Mouse (Mus musculus) layer of hippocampus, adult 9-10 months (tissue): ENCODE data around the gene Rnf150.

ENCODE experiments used
- DNase-seq: peaks from one replicate; pipeline ENCODE4 v3.0.0; 2022; ENCODE audit warnings: low spot score

The Rnf150 gene

DNA sequence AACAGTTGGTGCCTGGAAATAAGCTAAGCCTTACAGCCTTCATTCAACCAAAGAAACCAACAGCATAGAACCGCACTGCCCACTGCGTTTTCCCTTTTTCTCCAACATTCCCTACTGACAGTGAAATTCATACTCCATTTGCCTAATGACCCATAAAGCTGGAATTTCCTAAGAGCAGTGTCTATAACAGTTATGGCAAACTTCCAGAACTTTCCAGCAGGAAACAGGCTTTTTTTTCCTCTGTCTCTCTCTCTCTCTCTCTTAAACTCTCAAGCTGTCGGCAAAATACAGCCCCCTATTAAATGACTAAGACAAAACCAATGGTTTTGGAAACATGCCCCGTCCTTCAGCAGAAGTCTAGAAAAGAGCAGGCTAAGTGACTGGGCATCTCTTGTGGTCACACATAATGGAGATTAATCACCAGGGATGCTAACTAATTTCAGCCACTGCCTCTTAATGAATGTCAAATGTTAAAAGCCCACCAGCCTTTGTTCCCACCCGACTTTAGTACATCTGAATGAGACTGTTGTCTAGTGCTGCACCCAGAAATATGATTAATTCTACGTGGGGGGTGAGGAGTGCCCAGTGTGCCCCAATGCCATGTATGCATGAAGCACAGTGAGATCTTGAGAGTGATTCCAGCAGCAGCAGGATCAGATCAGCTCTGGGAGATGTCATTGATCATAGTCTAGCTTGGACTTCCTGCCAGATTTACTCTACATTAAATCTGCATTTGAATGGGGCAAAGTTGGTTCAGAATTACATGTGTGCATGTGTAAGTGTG lies 80.3 kb downstream of the Rnf150 start:
- DNase-seq = no peak

DNA sequence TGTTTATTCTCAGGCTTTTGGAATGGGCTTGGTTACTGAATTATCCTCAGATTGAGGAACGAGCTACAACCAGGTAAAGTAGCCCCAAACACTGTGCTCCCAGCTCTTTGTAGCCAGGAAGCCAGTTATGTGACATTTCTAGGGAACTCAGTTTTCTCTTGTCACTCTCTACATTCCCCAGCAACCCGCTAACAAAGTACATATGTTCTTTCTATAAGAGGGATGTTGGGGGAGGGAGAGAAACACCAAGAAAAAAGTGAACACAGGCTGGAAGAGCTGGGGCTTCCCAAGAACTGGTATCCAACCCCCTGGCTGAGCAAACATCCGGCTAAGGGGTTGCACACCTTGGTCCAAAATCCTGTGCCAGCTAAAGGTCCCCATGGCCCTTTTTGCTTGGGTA lies 82.7 kb downstream of the Rnf150 start:
- no peak for DNase-seq

DNA sequence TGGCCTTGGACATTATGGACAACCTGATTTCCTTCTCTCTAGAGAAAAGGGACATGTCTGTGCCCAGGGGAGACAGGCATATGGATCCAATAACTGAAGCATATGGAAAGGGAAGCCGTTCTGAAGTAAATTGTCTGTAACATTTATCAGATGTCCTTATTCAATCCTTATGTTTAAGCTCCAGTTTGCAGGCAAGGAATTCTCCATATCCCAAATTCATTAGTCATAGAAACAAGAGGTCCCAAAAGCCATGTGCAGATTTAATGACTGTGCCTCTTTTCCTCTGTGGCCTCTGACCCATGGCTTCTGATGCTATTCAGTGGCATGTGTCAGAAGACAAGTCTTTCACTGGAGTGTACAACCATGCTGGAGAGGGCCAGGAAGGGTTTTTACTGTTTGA lies 83.5 kb downstream of the Rnf150 start:
- DNase-seq = no peak

DNA sequence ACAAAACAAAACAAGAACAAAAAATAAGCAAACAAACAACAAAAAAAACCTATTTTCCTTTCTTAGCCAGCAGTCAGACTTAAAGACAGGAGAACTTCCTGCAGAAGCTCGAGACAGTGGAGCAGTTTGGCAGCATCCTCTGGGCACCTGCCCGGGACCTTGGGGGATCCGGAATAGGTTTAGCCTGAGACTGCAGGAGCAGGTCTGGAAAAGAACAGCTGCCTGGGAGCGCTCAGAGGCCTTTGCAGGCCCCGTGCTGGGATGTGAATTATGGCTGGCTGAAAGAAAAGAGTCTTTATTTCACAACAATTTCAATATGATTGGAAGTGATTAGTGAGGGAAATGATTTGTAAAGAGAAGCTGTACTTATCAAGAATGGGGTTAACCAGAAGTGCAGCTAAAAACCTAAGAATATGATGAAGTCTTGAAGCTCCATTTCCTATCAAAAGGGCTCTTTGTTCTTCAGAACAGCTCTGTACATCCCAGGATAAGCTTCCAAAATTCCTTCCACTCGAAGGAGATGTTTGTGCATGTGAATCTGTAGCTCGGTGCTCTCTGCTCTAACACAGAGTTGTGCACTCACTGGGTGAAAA lies 92.1 kb downstream of the Rnf150 start:
- no peak for DNase-seq

DNA sequence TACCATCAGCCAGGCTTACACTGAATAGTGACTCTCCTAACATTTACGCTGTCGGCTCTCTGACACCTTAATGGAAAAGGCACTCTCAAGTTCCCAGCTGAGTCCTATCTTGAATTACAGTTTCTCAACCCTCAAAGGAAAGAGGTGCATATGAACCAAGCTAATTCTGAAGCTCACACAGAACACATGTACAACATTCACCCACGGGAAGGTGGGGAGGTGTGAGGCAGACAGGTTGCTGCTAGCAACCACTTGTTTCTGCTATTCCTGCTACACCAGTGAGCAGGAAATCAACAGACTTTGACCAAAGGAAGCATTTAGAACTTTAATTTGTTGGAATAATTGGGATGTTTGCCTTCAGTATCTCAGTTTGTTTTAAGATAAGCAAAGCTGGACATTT lies 96.3 kb downstream of the Rnf150 start:
- DNase-seq = no peak

DNA sequence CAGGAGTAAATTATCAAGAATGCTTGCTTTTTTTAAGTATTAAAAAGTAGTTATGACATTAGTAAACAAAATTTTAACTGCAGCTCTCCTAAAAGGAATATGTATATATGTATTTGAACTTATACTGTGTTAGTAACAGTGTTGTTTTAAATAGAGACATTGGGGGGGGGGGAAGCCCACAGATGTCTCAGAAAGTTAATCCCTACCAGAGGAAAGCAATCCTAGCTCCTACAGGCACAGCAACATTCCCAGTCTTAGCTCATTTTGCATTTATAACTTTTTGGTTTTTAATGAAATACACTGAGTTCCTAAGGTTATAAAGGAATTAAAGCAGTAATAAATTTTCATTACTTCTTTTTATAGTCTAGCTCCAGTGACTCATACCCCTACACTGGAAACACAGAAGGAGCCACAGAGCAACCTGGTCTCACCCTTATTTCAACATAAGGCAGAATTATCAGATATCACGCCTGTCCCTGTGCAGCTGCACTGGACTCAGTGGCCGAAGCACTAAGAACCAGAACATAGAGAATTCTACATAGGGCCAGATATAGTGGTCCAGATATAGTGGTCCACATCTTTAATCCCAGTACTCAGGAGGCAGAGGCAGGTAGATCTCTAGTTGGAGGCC lies 96.9 kb downstream of the Rnf150 start:
- no peak for DNase-seq

DNA sequence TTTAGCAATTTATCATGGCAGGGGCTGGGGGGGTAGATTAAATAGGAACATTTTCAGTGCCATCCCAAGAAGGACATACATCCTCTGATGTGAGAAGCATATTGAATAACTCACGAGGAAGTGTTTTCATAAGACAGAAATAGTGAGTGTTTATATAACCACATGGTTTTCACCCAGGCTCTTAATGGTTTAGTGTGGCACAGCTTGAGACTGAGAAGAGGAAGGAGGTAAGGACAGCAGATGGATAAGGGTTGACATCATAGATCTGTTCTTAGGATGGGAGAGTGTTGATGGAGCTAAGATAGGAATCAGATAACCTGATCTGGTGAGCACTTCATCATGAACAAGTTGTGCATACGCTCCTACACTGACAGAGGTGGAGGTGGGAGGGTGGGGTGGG lies 101.4 kb downstream of the Rnf150 start:
- DNase-seq = no peak

DNA sequence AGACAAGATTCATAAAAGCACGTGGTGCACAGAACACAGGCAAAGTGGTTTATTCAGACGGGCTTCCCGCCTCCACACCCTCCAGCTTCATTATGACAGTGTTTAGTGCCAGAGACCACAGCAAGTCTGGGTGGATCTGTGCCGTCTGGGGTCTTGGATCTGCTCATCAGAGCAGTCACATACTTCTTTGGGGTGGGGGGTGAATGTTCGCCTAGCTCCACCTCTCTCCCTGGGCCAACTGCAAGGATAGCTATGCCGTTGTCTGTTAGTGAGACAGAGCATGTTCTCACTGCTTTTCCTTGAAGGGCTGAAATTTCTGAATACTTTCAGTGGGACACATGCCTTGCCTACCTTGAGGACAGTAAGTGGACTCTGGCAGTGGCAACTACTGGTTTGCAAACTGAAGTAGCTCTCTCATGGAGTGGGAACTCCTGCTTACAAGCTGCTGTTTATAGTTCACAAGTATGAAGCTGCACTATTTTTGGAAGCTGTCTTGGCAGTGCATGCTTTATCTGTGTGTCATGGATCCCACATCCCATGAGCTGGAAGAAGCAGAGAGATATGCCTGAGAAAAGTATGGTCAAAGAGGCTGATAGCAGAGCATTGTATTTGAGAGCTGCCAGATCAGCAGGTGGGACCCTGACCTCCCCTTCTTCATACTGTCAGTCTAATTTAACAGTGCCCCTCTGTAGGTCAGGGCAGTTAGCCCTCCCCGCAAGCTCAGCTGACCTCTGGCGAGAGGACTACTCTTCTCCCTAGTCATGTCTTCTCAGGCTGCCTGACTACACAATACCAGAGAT lies 104.9 kb downstream of the Rnf150 start:
- no peak for DNase-seq

DNA sequence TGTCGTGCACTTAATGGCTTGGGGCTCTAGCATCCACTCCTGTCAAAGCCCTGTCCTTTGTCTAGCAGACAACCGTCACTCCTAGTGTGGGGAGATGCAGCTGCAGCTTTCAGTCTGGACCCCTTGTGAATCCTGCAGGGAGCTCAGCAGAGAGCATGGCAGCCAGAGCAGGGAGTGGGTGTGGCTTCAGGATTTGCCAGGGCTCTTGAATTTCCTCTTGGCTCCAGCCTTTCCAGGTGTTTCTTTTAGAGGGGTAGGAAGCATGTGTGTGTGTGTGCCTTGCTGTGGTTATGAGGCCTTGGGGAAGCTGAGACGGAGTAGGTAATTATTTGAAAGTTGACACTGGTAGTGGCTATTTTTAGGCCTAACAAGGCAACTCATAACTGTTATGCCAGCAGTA lies 106.8 kb downstream of the Rnf150 start:
- no peak for DNase-seq

DNA sequence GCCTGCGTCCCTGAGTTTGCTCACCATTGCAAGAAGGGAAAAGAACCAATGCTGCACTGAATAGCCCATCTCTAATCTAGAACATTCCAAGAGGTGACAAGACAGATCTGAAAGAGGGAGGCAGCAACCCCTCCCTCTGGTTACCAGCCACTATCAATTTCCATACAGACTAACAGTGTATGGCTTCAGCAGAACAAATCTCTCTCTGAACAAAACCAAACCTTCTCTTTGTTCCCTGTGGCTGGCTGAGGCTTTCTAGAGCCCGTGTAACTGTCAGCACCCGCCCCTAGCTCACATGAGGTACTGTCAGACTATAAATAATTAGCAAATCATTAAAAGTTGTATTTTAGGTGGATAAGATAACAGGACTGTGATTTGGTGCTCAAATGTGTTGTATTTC lies 109.7 kb downstream of the Rnf150 start:
- no peak for DNase-seq

DNA sequence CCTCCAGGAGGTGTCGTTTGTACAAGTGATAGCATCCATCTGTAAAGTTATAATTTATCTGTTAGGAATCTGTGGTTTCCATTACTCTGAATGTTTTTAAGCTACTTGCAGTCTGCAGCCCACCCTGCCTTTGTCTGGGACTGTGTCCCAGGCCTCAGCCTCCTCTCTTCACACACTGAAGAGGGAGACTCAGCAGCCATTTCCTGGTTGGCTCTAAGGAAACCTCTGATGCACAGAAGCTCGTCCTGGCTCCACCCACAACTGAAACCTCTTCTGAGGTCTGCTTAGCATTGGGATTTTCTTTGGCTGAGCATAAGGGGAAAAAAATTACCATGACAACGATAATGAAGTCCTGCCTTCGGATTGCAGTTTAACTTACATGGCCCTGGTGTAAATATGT lies 110.2 kb downstream of the Rnf150 start:
- DNase-seq = no peak

DNA sequence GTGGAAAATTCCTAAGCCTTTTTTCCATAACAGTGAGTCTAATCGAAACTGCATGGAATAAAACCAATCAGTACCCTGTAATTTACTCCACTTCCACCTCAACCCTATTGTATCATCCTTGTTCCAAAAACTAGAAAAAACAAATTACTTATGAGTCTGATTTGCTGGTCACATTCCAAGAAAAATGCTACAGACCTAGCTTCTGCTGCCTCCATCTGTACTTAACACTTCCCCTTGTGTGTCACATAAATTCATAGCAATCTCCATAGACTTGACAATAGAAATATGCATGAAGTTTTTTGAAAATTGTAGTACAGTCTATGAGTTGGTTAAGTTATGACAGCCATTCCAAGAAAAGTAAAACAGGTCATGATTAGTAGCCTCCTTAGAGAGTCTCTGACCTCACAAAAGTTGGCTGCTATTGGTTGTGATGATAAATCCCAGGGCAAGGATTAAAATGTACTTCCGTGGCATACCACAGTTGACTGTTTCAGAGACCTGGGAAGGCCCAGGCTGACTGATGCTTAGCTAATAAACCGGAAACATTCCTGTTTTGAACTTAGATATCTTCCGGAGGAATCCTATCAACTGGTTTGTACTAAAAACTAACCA lies 118.2 kb downstream of the Rnf150 start:
- no peak for DNase-seq

DNA sequence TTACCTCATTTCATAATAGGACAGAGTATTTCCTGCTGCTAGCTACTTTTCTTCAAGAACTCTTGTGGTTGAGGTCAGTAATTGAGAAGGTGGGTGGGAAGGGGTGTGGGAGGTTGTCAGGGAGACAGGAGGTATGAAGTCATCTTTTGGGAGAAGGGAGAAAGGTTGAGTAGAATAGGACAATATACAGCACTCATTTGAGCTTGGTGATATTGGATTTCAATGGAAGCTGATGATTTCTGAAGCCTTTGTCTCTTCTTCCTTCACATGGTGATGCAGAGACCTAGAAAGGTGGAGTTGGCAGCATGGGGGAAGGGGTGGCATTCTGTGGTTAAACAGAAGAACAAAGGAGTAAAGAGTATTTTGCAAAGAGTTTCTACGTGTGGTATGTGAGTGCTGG lies 119.7 kb downstream of the Rnf150 start:
- DNase-seq = no peak

DNA sequence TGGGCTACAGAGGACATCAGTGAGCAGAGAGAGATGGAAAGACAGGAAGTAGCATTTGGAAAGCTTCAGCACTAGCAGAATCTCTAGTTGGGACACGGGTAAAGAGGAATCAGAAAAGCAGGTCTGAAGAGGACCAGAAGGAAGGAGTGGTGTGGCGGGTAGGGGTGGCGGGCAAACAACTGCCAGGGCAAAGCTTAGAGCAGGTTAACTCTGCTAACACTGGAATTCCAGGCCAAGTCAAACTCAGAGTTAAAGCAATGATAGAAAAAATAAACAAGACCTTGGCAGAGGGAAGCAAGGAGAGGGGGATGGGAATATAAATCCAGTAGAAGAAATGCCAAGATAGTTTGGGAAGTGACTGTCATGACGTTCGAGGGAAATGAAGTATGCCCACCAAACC lies 120.1 kb downstream of the Rnf150 start:
- no peak for DNase-seq

DNA sequence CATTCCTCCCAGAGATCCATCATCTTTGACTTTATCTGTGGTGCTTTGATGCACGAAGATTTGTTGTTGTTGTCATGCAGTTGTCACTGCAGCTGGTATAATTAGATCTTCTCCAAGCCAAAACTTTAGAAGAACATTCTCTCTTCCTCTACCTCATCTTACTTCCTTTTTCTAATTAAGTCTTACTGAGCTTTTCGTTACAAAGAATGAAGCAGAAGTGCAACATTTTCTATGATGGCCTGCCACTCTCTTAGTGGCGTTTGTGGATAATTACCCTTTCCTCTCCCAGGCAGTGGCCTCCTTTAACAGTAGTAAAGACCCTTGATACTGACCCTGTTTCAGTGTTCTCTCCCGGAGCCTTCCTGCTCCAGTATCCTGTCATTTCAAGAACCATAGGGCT lies 128.9 kb downstream of the Rnf150 start:
- DNase-seq = no peak

DNA sequence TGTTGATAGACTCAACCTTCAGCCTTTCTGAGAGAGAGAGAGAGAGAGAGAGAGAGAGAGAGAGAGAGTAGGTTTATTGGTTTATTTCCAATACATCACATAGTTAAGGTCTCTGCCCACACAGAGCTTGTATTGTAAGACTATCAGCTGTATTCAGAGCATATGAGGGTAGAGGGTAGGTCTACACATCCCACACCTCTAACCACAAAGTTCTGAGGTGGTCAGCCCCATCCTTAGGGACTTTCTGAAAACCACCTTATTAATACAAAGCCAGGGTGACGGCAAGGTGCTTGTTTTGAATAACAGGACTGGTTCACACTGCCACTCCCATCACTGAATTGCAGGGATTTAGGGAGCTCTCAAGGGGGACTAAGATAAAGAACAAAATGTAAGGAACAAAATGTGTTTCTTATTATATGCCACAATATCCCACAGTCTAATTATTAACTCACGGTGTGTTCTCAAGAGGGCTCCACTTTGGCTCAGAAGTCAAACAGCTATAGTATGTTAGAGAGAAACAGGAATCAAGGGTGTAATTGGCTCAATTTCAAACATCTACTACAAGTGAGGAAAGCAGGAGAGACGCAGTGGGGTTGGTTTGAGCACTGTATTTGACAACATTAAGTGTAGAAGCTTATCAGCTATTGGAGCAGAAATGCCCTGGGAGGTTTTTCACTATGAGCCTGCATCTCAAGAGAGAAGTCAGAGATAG lies 132.7 kb downstream of the Rnf150 start:
- DNase-seq = no peak

DNA sequence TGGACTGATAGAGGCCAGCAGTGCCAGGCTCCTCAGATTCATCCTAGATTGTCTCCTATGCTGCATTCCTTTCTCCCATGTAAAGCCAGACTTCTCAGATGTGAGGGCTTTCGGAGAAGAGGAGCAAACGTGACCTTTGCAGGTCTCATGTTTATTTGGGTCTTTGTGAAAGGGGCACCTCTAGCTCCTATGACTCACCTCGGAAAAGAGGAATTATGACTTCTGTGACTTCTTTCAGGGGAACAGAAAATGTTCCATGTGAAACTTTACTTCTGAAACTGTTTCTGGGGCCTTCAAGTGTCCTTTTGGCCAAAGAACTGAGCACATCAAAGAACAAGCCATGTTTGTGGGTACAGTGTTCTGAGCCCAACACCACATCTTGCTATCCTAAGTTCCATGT lies 133.7 kb downstream of the Rnf150 start:
- DNase-seq = no peak

DNA sequence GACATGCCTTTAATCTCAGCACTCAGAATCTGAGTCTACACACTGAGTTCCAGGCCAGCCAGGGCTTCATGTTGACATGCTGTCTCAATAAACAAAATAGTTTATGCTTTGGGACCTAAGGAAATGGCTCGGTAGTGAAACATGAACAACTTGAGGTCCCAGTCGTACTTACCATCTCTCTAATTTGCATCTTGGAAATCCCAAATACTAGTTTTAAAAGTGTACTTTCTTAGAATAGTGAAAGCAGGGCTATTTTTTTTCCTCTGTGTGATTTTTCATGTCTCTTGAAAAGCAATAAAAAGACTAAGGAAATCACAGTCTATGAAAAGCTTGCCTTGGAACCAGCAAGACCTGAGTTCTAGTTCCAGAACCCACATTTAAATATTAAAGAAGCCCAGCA lies 135.6 kb downstream of the Rnf150 start:
- DNase-seq = no peak

DNA sequence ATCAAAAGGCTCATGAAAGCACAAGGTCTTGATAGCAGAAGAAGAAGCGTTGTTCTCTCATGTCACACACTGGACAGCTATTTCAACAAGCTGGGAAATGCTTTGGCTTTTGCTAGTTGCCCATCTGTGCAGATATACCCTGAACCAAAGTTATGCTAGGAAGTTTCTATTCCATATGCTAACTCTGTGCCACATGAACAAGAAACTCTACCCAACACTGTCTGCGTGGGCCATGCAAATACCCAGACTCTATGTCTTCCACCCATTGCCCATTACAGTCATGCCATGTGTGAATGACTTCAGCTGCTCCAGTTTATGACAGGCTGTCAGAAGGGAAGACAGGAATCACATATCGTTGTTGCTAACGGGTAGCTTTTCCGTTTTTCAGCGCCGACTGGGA lies 140.0 kb downstream of the Rnf150 start:
- DNase-seq = no peak

DNA sequence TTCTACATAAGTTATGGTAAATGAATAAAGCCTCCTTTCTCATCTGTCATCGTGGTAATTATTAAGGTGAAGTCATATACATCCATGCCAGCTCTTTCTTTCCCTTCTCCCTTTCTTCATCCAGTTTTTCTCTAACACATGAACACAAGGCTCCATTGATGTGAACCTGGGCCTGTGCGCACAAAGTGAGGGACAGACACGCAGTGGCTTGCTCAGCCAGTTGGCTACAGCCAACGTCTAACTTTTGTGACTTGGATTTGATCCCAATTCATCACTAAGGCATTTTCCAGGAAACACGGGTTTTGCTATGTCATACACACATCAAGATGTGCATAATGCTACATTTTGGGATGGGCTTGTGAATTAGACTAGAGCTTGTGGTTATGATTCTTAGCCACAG lies 146.3 kb downstream of the Rnf150 start:
- DNase-seq = no peak

DNA sequence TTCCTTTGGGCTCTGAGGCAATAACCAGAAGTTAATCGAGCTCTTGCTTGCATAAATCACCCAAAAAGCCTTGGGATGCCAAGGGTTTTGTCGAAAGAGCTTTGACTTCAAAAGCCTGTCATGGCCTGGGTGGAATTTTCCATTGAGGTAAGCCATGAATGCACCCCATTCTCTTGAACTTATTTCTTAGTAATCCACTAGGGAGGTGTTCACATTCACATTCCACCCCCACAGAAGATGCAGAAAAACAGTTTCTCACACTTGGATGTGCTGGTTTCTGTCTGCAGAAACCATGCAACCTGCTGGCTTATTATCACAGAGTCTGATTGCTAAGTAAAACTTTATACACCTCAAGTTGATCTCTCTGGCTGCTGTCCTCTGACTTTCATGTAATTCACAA lies 148.1 kb downstream of the Rnf150 start:
- no peak for DNase-seq

DNA sequence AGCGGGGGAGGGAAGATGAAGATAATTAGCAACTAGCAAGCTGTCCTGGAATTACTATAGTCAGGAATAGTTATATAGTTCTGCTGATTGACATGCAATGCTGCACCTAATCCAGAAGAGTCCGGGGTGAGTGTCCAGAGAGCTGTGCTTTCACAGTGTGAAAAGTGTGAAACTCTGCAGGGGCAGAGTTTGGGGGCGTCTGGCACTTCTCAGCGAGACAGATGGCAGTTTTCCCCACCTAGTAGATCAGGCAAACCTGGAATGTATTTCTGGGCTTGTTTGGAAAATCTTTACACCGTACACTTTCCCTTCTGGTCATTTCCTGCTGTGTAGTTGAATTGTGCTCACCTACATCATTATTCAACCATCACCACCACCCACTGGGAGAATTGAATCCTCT lies 148.6 kb downstream of the Rnf150 start:
- DNase-seq = no peak
